Mouse (Mus musculus): ENCODE results near the gene Gria2.

DNA sequence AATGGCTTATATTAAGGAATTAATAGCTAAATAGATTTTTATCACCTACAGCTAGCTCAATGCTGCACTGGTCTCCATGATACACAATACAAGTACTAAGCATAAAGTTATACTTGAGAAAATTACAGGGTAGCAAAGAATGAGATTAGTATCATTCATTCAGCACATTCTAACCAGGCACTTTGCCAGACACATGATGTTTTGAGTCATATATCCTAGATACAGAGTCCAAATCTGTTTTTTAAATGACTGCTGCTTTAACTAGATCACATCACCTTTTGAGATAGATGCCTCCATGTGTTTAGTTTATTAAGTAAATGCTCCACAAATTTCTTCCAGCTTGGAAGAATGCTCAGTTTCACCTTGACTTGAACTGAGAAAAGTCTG lies 21.5 kb downstream of the Gria2 start:
- TF ChIP-seq TCF12 (IDR thresholded peaks at IDR 0.05; ENCODE audit: low read depth, low read length), result no peak
- no peak for TF ChIP-seq SIN3A (IDR thresholded peaks at IDR 0.05; ENCODE audit: low read length)
- no peak for TF ChIP-seq RCOR1 (IDR thresholded peaks at IDR 0.05; ENCODE audit: low read depth, low read length)
- TF ChIP-seq POLR2A (IDR thresholded peaks at IDR 0.05; ENCODE audit: control insufficient read depth in 1 of 2, insufficient read depth in 1 of 2, low read depth in 1 of 2, low read length in 2 of 2, poor library complexity in 1 of 2), result no peak
- no peak for TF ChIP-seq CTCF (IDR thresholded peaks at IDR 0.05 in 2 of 3, conservative IDR thresholded peaks at IDR 0.05 in 1 of 3; ENCODE audit: control insufficient read depth in 1 of 3, insufficient read depth in 1 of 3, low read depth in 2 of 3, low read length in 3 of 3, poor library complexity in 1 of 3, severe bottlenecking in 1 of 3)
- no peak for TF ChIP-seq RAD21 (IDR thresholded peaks at IDR 0.05; ENCODE audit: low read depth, low read length)
- no peak for TF ChIP-seq SMC3 (IDR thresholded peaks at IDR 0.05; ENCODE audit: low read depth, low read length)
- TF ChIP-seq MAX (IDR thresholded peaks at IDR 0.05; ENCODE audit: low read length), result no peak
- TF ChIP-seq USF1 (IDR thresholded peaks at IDR 0.05; ENCODE audit: low read depth, low read length), result no peak
- TF ChIP-seq EP300 (IDR thresholded peaks at IDR 0.05; ENCODE audit: low read depth in 1 of 2, low read length in 2 of 2), result no peak
- no peak for TF ChIP-seq ZKSCAN1 (IDR thresholded peaks at IDR 0.05; ENCODE audit: low read depth, low read length)
- no peak for TF ChIP-seq MYC (IDR thresholded peaks at IDR 0.05; ENCODE audit: low read depth, low read length)

Data from MEL (cell line).